Mouse (Mus musculus): ENCODE measurements at regions not wholly inside any gene's neighbourhood (a gene's known extent, or its start where the extent isn't known, plus 50 kb on each side); places are given as distances from the start of the nearest gene placed in this dataset.

DNA sequence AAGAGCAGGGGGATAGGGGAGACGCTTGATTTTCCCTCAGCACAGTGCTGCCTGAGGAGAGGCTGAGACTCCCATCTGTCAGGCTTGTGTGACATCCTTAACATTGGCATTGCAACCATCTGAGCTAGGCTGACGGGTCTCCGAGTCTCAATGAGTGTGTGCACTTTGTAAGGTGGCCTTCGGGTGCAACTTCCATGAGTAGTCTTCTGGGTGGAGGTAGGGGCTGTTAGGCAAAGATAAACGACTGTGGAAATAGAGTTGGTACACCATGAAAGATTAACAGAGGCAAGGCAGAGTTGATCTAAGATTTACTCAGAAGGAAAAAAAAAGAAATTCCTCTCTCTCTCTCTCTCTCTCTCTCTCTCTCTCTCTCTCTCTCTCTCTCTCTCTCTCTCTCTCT is 211.2 kb upstream of the Nr5a2 start:
- TF ChIP-seq CTCF (IDR thresholded peaks at IDR 0.05; ENCODE audit: borderline replicate concordance, control insufficient read depth, extremely low read depth, insufficient read depth, low read length, poor library complexity) (no peak), POLR2A (IDR thresholded peaks at IDR 0.05; ENCODE audit: control insufficient read depth, extremely low read depth, insufficient read depth, low read length, poor library complexity) (no peak)

Data from thymus, adult 2 months (tissue).